Mouse (Mus musculus): Measurements from ENCODE around the gene Tenm4. TPM values are rescaled to one million over a fixed set of nuclear protein-coding genes. Genes with fewer than 3 reads are reported as not detected.

Tenm4 gene
- total and polyA plus RNA-seq, 2 experiments from 2014 or later, result 1.4 to 5.9 TPM

DNA sequence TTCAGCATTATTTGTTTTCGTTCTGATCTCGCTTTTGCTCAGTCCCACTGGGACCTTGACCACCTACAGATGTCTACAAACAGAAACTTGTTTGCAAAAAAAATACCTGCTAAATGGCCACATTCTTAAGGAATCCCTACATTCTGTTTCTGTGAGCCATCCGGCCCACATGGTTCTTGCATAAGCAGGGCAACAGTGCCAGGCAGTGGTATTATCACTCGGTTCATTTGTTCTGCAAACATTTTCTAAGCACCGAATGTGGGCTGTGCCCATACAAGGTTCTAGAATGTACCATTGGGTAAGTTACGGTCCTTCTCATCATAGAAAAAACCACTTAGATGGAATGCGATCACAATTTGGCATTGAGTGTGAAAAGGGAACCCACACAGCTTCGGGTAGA is 274.7 kb downstream of the Tenm4 start:
- no peaks in the 10 kb centered on the region for H3K4me1 ChIP-seq (ENCODE audit: control insufficient read depth, insufficient read depth)
- DNase-seq (ENCODE audit: low spot score) (no peak), ATAC-seq (ENCODE audit: insufficient read depth, low read depth) (no peak)
- no peak overlapping the region for H3K4me3 ChIP-seq (ENCODE audit: low read depth, low read length)
- WGBS, result 82% methylated on average over 8 of the region's 8 CpGs
- TF ChIP-seq CTCF (IDR thresholded peaks at IDR 0.05; ENCODE audit: low read depth) (no peak), EP300 (IDR thresholded peaks at IDR 0.05; ENCODE audit: low read depth) (no peak)
- no peak overlapping the region for H3K27ac ChIP-seq (ENCODE audit: low read depth)
- no peak overlapping the region for H3K4me2 ChIP-seq (ENCODE audit: low read depth, low read length)
- H3K27me3 ChIP-seq (ENCODE audit: control insufficient read depth, insufficient read depth, low read length), result no peaks in the 10 kb centered on the region
- no peaks in the 10 kb centered on the region for H3K9me3 ChIP-seq (replicated peaks; ENCODE audit: control insufficient read depth, low read length)
- no peaks in the 10 kb centered on the region for H3K36me3 ChIP-seq (replicated peaks; ENCODE audit: control insufficient read depth, insufficient read depth, low read length)
- no peak overlapping the region for H3K9ac ChIP-seq (replicated peaks; ENCODE audit: low read depth, low read length)

DNA sequence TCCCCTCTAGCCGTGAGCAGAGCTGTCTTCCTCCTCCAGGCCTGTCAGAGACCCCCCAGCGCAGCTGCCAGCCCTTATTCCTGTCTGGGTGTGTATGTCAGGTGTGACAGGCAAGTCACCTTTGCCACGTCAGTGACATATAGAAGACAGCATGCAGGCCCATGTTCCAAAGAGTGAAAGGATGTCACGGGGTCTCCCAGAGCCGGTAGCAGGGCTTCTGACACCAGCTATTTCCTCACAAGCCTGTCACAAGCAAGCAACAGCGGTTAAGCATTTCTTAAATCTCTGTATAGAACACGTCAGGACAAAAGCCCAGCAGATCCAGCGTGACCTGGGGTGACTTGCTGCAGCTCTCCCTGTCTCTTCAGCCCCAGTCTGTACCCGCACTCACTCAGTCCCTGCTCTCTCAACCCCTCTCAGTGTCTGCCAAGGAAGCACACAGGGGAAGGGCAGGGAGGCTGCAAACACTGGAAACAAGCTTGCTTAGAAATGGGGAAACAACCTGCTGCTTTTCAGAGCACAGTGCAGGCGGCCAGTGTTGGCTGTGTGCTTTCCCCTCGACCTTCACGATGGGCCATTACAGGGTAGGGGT is 276.9 kb downstream of the Tenm4 start:
- no peak for ATAC-seq (ENCODE audit: insufficient read depth, low read depth)
- WGBS, result 61% methylated on average over 12 of the region's 12 CpGs
- no peaks in the 10 kb centered on the region for H3K4me1 ChIP-seq (ENCODE audit: control insufficient read depth, insufficient read depth)

DNA sequence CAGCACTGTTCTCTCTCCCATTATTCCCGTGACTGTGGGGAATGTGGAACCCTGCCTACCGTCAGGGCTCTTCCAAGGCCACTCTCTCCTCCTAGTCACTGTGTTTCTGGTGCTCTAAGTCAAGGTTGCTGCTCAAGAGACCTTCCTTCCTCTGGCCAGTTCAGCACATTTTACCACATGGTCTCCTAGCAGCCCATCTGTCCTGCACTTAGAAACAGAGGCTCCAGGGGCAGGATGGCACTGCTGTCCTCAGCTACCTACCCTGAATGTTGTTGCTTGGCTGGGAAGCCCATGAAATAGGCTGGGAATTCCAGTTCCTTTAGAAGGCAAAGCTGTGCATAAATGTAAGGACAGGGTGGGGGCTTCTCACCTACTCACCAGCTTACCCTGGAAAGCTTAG is 284.9 kb downstream of the Tenm4 start:
- ATAC-seq (ENCODE audit: insufficient read depth, low read depth), result no peak
- WGBS, result 52% methylated on average over 2 of the region's 2 CpGs
- TF ChIP-seq CTCF (IDR thresholded peaks at IDR 0.05; ENCODE audit: low read depth) (no peak), EP300 (IDR thresholded peaks at IDR 0.05; ENCODE audit: low read depth) (no peak)
- Histone ChIP-seq H3K4me1 (ENCODE audit: control insufficient read depth, insufficient read depth) (no peaks in the 10 kb centered on the region), H3K4me3 (ENCODE audit: low read depth, low read length) (no peak overlapping the region), H3K36me3 (replicated peaks; ENCODE audit: control insufficient read depth, insufficient read depth, low read length) (no peaks in the 10 kb centered on the region), H3K4me2 (ENCODE audit: low read depth, low read length) (no peak overlapping the region), H3K27ac (ENCODE audit: low read depth) (no peak overlapping the region), H3K27me3 (ENCODE audit: control insufficient read depth, insufficient read depth, low read length) (no peaks in the 10 kb centered on the region), H3K9me3 (replicated peaks; ENCODE audit: control insufficient read depth, low read length) (no peaks in the 10 kb centered on the region), H3K9ac (replicated peaks; ENCODE audit: low read depth, low read length) (no peak overlapping the region)
- no peak for DNase-seq (ENCODE audit: low spot score)

More for the DNA sequence above, 276.9 kb downstream of the Tenm4 start:
- no peak overlapping the region for H3K4me2 ChIP-seq (ENCODE audit: low read depth, low read length)
- TF ChIP-seq CTCF (IDR thresholded peaks at IDR 0.05; ENCODE audit: low read depth), result no peak
- TF ChIP-seq EP300 (IDR thresholded peaks at IDR 0.05; ENCODE audit: low read depth), result no peak
- no peak overlapping the region for H3K27ac ChIP-seq (ENCODE audit: low read depth)
- no peak for DNase-seq (ENCODE audit: low spot score)
- H3K36me3 ChIP-seq (replicated peaks; ENCODE audit: control insufficient read depth, insufficient read depth, low read length), result no peaks in the 10 kb centered on the region
- H3K9me3 ChIP-seq (replicated peaks; ENCODE audit: control insufficient read depth, low read length), result no peaks in the 10 kb centered on the region
- H3K9ac ChIP-seq (replicated peaks; ENCODE audit: low read depth, low read length), result no peak overlapping the region
- no peaks in the 10 kb centered on the region for H3K27me3 ChIP-seq (ENCODE audit: control insufficient read depth, insufficient read depth, low read length)
- H3K4me3 ChIP-seq (ENCODE audit: low read depth, low read length), result no peak overlapping the region

DNA sequence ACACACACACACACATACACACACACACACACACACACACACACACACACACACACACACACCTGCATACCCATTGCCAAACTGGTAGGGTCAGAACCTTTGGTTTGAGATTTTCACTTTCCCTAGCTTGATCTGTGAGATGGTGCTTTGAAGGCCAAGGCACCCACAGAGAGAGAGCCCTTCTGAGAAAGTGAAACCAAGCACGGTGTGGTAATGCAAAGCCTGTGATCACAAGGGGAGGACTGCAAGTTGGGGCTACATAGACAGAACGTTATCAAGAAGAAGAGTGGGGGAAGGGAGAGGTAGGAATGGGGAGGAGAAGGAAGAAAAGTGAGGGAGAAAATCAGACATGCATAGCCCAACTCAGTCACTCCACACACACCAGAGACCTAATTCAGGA is 285.6 kb downstream of the Tenm4 start:
- no peak overlapping the region for H3K4me3 ChIP-seq (ENCODE audit: low read depth, low read length)
- H3K9me3 ChIP-seq (replicated peaks; ENCODE audit: control insufficient read depth, low read length), result no peaks in the 10 kb centered on the region
- no peaks in the 10 kb centered on the region for H3K36me3 ChIP-seq (replicated peaks; ENCODE audit: control insufficient read depth, insufficient read depth, low read length)
- H3K27ac ChIP-seq (ENCODE audit: low read depth), result no peak overlapping the region
- TF ChIP-seq CTCF (IDR thresholded peaks at IDR 0.05; ENCODE audit: low read depth) (no peak), EP300 (IDR thresholded peaks at IDR 0.05; ENCODE audit: low read depth) (no peak)
- no peak overlapping the region for H3K9ac ChIP-seq (replicated peaks; ENCODE audit: low read depth, low read length)
- no peaks in the 10 kb centered on the region for H3K27me3 ChIP-seq (ENCODE audit: control insufficient read depth, insufficient read depth, low read length)
- DNase-seq (ENCODE audit: low spot score) (no peak), ATAC-seq (ENCODE audit: insufficient read depth, low read depth) (no peak)
- H3K4me2 ChIP-seq (ENCODE audit: low read depth, low read length), result no peak overlapping the region
- 33% methylated on average over 2 of the region's 2 CpGs for WGBS
- H3K4me1 ChIP-seq (ENCODE audit: control insufficient read depth, insufficient read depth), result no peaks in the 10 kb centered on the region

DNA sequence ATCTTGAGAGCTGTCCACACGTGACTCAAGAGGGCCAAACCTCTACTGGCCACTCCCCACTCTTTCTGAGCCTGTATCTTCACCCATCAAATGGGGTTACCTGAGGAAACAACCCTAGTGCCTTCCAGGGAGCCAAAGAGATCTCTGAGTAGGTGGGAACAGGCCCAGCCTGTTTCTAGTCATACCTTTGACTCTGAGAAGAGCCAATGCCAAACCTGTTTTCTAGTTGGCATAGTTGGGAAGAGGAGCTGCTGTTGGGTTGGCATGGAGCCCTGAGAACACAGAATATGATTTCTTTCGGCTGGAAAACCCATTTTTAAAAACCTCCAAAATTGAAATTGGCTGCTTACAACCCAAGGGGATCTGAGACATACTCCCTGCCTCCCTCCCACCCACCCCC is 286.8 kb downstream of the Tenm4 start:
- WGBS, result 78% methylated on average over 2 of the region's 2 CpGs
- DNase-seq (ENCODE audit: low spot score) (no peak), ATAC-seq (ENCODE audit: insufficient read depth, low read depth) (no peak)

DNA sequence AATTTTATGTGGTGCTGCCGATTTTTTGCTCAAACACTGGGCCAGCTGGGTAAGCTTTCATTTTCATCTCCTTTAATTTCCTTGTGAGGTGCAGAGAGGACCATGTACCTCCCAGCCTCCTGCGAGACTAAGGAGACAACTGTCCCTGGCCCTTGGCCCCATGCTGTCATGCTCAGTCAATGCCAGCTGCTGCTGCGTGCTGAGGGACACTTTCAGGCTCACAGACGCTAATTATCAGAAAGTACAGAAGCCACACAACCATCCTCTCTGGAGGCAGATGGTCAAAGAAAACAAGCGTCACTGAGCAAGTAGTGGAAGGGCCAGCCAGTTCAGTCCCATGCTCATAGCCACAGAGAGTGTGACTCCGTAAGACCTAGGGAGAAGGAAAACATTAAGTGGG is 287.9 kb downstream of the Tenm4 start:
- no peak for DNase-seq (ENCODE audit: low spot score)
- Histone ChIP-seq H3K9me3 (replicated peaks; ENCODE audit: control insufficient read depth, low read length) (no peaks in the 10 kb centered on the region), H3K4me3 (ENCODE audit: low read depth, low read length) (no peak overlapping the region), H3K36me3 (replicated peaks; ENCODE audit: control insufficient read depth, insufficient read depth, low read length) (no peaks in the 10 kb centered on the region), H3K27ac (ENCODE audit: low read depth) (no peak overlapping the region), H3K9ac (replicated peaks; ENCODE audit: low read depth, low read length) (no peak overlapping the region), H3K4me2 (ENCODE audit: low read depth, low read length) (no peak overlapping the region), H3K27me3 (ENCODE audit: control insufficient read depth, insufficient read depth, low read length) (no peaks in the 10 kb centered on the region), H3K4me1 (ENCODE audit: control insufficient read depth, insufficient read depth) (peaks cover 8% of the 10 kb centered on the region; the same call in 1 of the 2 replicates)
- ATAC-seq (ENCODE audit: insufficient read depth, low read depth), result no peak
- TF ChIP-seq CTCF (IDR thresholded peaks at IDR 0.05; ENCODE audit: low read depth), result no peak
- TF ChIP-seq EP300 (IDR thresholded peaks at IDR 0.05; ENCODE audit: low read depth), result no peak
- 53% methylated on average over 6 of the region's 6 CpGs for WGBS

More for the DNA sequence above, 286.8 kb downstream of the Tenm4 start:
- Histone ChIP-seq H3K4me1 (ENCODE audit: control insufficient read depth, insufficient read depth) (peaks cover 1% of the 10 kb centered on the region; the same call in 1 of the 2 replicates), H3K27me3 (ENCODE audit: control insufficient read depth, insufficient read depth, low read length) (no peaks in the 10 kb centered on the region), H3K27ac (ENCODE audit: low read depth) (no peak overlapping the region), H3K4me3 (ENCODE audit: low read depth, low read length) (no peak overlapping the region), H3K4me2 (ENCODE audit: low read depth, low read length) (no peak overlapping the region), H3K9ac (replicated peaks; ENCODE audit: low read depth, low read length) (no peak overlapping the region), H3K9me3 (replicated peaks; ENCODE audit: control insufficient read depth, low read length) (no peaks in the 10 kb centered on the region), H3K36me3 (replicated peaks; ENCODE audit: control insufficient read depth, insufficient read depth, low read length) (no peaks in the 10 kb centered on the region)
- TF ChIP-seq CTCF (IDR thresholded peaks at IDR 0.05; ENCODE audit: low read depth) (no peak), EP300 (IDR thresholded peaks at IDR 0.05; ENCODE audit: low read depth) (no peak)

All from heart, postnatal 0 days (tissue).